Mouse (Mus musculus): ENCODE data around the gene Spata31d1a.
"Not testable (repeated sequence)": the region's sequence is repeated elsewhere in the genome, so short reads cannot be mapped to it uniquely, and the experiment has no call there.

Gene Spata31d1a

GRCm38 (mm10) chr13:59703514-59703913 lies 6.6 kb downstream of the Spata31d1a start:
- DNase-seq (ENCODE audit: low read depth, low spot score), result no peak

GRCm38 (mm10) chr13:59700137-59700536 lies 10.0 kb downstream of the Spata31d1a start:
- DNase-seq (ENCODE audit: low read depth, low spot score), result not testable (repeated sequence)

- no peak for DNase-seq (ENCODE audit: low read depth, low spot score)
These were observed 11.0 kb downstream of the Spata31d1a start for GRCm38 (mm10) chr13:59699131-59699530.

GRCm38 (mm10) chr13:59695781-59696180 lies 14.3 kb downstream of the Spata31d1a start:
- no peak for DNase-seq (ENCODE audit: low read depth, low spot score)

- DNase-seq (ENCODE audit: low read depth, low spot score), result no peak
These were observed 16.1 kb downstream of the Spata31d1a start, which contains the start of gene 4921517D22Rik for GRCm38 (mm10) chr13:59694008-59694407. TSS of gene 4921517D22Rik (minus strand) at chr13:59694108.

- DNase-seq (ENCODE audit: low read depth, low spot score), result peak; percentile 73
These were observed 18.7 kb downstream of the Spata31d1a start for GRCm38 (mm10) chr13:59691478-59691877.

- peak; percentile 55 for DNase-seq (ENCODE audit: low read depth, low spot score)
These were observed 19.6 kb downstream of the Spata31d1a start for GRCm38 (mm10) chr13:59690576-59690975.

GRCm38 (mm10) chr13:59689843-59690242 lies 20.3 kb downstream of the Spata31d1a start:
- no peak for DNase-seq (ENCODE audit: low read depth, low spot score)

GRCm38 (mm10) chr13:59689313-59689712 lies 20.8 kb downstream of the Spata31d1a start:
- DNase-seq (ENCODE audit: low read depth, low spot score), result no peak

GRCm38 (mm10) chr13:59688338-59688770 lies 21.8 kb downstream of the Spata31d1a start:
- no peak for DNase-seq (ENCODE audit: low read depth, low spot score)

- DNase-seq (ENCODE audit: low read depth, low spot score), result peak; percentile 61
These were observed 24.9 kb downstream of the Spata31d1a start for GRCm38 (mm10) chr13:59685236-59685635.

- DNase-seq (ENCODE audit: low read depth, low spot score), result peak; percentile 72
These were observed 27.5 kb downstream of the Spata31d1a start for GRCm38 (mm10) chr13:59682629-59683028.

- no peak for DNase-seq (ENCODE audit: low read depth, low spot score)
These were observed 30.2 kb downstream of the Spata31d1a start for GRCm38 (mm10) chr13:59679908-59680307.

GRCm38 (mm10) chr13:59679306-59679705 lies 30.8 kb downstream of the Spata31d1a start:
- peak; percentile 77 for DNase-seq (ENCODE audit: low read depth, low spot score)

GRCm38 (mm10) chr13:59676316-59677229 lies 33.6 kb downstream of the Spata31d1a start:
- peak; percentile 54 for DNase-seq (ENCODE audit: low read depth, low spot score)

- DNase-seq (ENCODE audit: low read depth, low spot score), result peak; percentile 57
These were observed 34.7 kb downstream of the Spata31d1a start, which contains the start of gene Golm1 for GRCm38 (mm10) chr13:59675151-59676011. TSS of gene Golm1 (minus strand) at chr13:59675811.

- DNase-seq (ENCODE audit: low read depth, low spot score), result no peak
These were observed 35.4 kb downstream of the Spata31d1a start for GRCm38 (mm10) chr13:59674761-59675150.

GRCm38 (mm10) chr13:59674215-59674614 lies 35.9 kb downstream of the Spata31d1a start:
- no peak for DNase-seq (ENCODE audit: low read depth, low spot score)

GRCm38 (mm10) chr13:59673597-59673996 lies 36.5 kb downstream of the Spata31d1a start:
- no peak for DNase-seq (ENCODE audit: low read depth, low spot score)

GRCm38 (mm10) chr13:59672248-59672647 lies 37.9 kb downstream of the Spata31d1a start:
- DNase-seq (ENCODE audit: low read depth, low spot score), result no peak

- DNase-seq (ENCODE audit: low read depth, low spot score), result no peak
These were observed 38.6 kb downstream of the Spata31d1a start for GRCm38 (mm10) chr13:59671521-59671920.

GRCm38 (mm10) chr13:59669946-59670345 lies 40.2 kb downstream of the Spata31d1a start:
- no peak for DNase-seq (ENCODE audit: low read depth, low spot score)
